Mouse (Mus musculus) embryonic facial prominence, embryonic 14.5 days (tissue): ENCODE results near the gene Tmem198. TPM values are rescaled to one million over a fixed set of nuclear protein-coding genes. Genes with fewer than 3 reads are reported as not detected.

Experiments
- ATAC-seq: fragments of 200-750 bp; cut with Nextera tagmentation; 2 replicates; pipeline ENCODE4 v1.8.0; 2017; ENCODE audit warnings: low read depth, moderate number of reproducible peaks, moderate TSS enrichment
- DNase-seq: peaks from one replicate; pipeline ENCODE4 v3.0.0-alpha.2; 2015; ENCODE audit warnings: low spot score
- H3K27ac ChIP-seq: fragments of 300-500 bp; sonication (generic); replicated peaks from 2 replicates; pipeline ENCODE4 v1.5.1; 2014; ENCODE audit warnings: low read depth, mild to moderate bottlenecking, low read length, moderate library complexity
- H3K27me3 ChIP-seq: fragments of 300-500 bp; sonication (generic); replicated peaks from 2 replicates; pipeline ENCODE4 v1.6.1; 2014; ENCODE audit warnings: low read length; ENCODE audit not compliant: control insufficient read depth, insufficient read depth
- H3K36me3 ChIP-seq: fragments of 300-500 bp; sonication (generic); 2 replicates; pipeline ENCODE4 v1.6.1; 2014; ENCODE audit warnings: low read length, mixed read lengths; ENCODE audit not compliant: control insufficient read depth, insufficient read depth
- H3K4me1 ChIP-seq: fragments of 300-500 bp; sonication (generic); 2 replicates; pipeline ENCODE4 v1.6.1; 2014; ENCODE audit warnings: antibody characterized with exemption, low read length; ENCODE audit not compliant: control insufficient read depth, insufficient read depth
- H3K4me2 ChIP-seq: fragments of 300-500 bp; sonication (generic); 2 replicates; pipeline ENCODE4 v1.6.1; 2014; ENCODE audit warnings: low read depth, mild to moderate bottlenecking, low read length, moderate library complexity, mixed read lengths
- H3K4me3 ChIP-seq: fragments of 300-500 bp; sonication (generic); 2 replicates; pipeline ENCODE4 v1.5.1; 2014; ENCODE audit warnings: low read depth, mild to moderate bottlenecking, low read length
- H3K9ac ChIP-seq: fragments of 300-500 bp; sonication (generic); 2 replicates; pipeline ENCODE4 v1.6.1; 2014; ENCODE audit warnings: low read depth, mild to moderate bottlenecking, low read length, moderate library complexity, mixed read lengths
- H3K9me3 ChIP-seq: fragments of 300-500 bp; sonication (generic); 2 replicates; pipeline ENCODE4 v1.6.1; 2016; ENCODE audit warnings: low read length; ENCODE audit not compliant: control insufficient read depth
- WGBS: fragments of 180-500 bp; shearing (Covaris S2); extraction: QIAGEN DNeasy Blood & Tissue Kit; methylation state at CpG from one replicate; pipeline ENCODE4 v1.1.7; 2014; 5-methylcytosine and 5-hydroxymethylcytosine counted together
- polyA plus RNA-seq: library from polyadenylated mRNA; unstranded; fragments of >200 nt; fragmentation: Nextera tagmentation; extraction: Ambion mirVana; gene quantifications from 2 replicates; pipeline ENCODE4 v1.2.1, GENCODE M21; 2014

Gene Tmem198
- polyA plus RNA-seq, 1 experiment from 2014 or later = 1.3 TPM

DNA sequence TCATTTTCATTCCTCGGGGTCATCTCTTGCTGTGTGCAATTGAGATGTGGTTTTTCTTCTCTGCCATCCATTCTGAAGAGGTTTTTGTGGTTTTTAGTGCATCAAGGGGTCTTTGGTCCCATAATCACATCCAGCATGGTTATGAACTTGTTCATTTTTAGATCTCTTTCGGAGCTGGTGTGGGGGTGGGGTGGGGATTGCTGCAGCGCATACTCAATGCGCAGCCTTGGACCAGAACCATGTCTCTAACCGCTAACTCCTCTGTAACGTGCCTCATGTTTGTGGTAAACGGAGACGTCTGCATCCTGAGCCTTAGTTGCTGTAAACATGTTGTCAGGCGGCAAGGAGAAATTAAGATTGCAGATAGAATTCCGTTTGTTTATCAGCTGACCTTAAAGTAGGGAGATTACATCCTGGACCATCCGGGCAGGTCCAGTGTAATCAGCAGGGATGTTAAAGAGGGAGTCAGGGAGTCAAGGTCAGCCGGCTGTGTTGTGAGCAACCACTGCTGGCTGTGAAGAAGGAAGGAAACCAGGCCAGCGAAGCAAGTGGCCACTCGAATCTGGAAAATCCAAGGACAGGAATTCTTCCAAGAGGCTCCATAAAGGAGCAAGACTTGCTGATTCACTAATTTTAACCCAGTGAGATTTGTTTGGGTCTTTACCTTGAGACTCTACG lies 37.5 kb downstream of the Tmem198 start:
- no peaks in the 10 kb centered on the region for H3K36me3 ChIP-seq
- DNase-seq (peak; percentile 58), ATAC-seq (no peak)
- H3K27ac ChIP-seq = 0 out of 2 replicates have a peak overlapping the region, but pooled peaks have one; percentile 33
- H3K4me1 ChIP-seq = peaks cover 17% of the 10 kb centered on the region; the same call in 1 of the 2 replicates
- no peak overlapping the region for H3K9ac ChIP-seq
- WGBS = 59% methylated on average over 15 of the region's 15 CpGs
- no peaks in the 10 kb centered on the region for H3K9me3 ChIP-seq
- no peak overlapping the region for H3K4me2 ChIP-seq
- no peak overlapping the region for H3K4me3 ChIP-seq
- H3K27me3 ChIP-seq = no peaks in the 10 kb centered on the region

DNA sequence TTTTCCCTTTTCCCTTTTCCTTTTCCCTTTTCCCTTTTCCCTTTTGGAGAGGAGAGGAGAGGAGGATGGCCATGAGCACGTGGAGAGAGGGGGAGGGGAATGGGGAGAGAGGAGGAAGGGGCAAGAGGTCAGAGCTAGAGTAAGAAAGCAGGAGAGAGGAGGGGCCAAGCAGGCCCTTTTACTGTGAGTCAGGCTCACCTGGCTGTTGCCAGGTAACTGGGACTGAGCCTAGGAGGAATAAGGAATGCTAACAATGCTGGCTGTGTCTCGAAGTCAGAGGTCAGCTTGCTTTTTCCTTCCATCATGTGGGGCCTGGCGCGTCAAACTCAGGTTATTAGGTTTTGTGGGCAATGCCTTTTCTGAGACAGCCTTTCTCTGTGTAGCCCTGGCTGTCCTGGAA lies 38.7 kb downstream of the Tmem198 start:
- Histone ChIP-seq H3K9ac (no peak overlapping the region), H3K4me1 (peaks cover 25% of the 10 kb centered on the region), H3K36me3 (no peaks in the 10 kb centered on the region), H3K4me2 (no peak overlapping the region), H3K27me3 (no peaks in the 10 kb centered on the region), H3K27ac (peak overlapping the region; percentile 55), H3K9me3 (no peaks in the 10 kb centered on the region), H3K4me3 (no peak overlapping the region)
- ATAC-seq (no peak), DNase-seq (no peak)
- 47% methylated on average over 4 of the region's 4 CpGs for WGBS

DNA sequence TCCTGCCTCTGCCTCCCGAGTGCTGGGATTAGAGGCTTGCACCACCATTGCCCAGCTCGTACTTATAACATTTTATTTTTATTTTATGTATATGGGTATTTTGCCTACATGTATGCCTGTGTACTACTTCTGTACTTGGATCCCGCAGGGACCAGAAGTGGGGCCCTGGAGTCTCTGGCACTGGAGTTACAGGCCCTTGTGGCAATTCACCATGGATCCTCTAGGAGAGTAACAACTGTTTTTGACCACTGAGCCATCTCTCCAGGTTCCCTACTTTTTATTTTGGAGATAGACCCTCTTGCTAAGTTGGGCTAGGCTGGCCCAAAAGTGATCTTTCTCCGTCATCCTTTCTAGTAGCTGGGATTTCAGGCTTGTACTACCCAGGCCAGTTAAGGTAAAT lies 39.1 kb downstream of the Tmem198 start:
- H3K4me1 ChIP-seq = peaks cover 25% of the 10 kb centered on the region
- H3K9me3 ChIP-seq = no peaks in the 10 kb centered on the region
- WGBS = 94% methylated on average over 4 of the region's 4 CpGs
- no peaks in the 10 kb centered on the region for H3K27me3 ChIP-seq
- no peak overlapping the region for H3K4me2 ChIP-seq
- H3K27ac ChIP-seq = peak overlapping the region; percentile 55
- DNase-seq (no peak), ATAC-seq (no peak)
- H3K36me3 ChIP-seq = no peaks in the 10 kb centered on the region
- no peak overlapping the region for H3K9ac ChIP-seq
- H3K4me3 ChIP-seq = no peak overlapping the region

DNA sequence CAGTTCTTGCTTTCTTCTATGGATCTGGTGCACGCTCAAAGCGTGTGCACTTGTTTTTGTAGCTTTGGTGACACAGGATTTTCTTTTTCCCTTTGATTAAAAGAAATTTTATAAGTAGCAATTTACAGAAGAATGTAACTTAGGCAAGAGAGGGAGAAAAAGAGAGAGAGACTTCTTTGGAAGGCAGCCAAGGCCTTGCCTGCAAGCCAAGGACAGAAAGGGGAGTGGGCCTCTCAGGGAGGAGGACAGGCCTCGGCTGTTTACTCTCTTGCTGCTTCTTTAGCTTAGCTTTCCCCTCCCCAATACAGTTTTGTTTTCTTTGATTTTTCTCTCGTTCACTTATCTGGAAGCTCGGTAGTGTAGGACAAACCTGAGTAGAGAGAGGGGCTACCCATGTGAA lies 40.2 kb downstream of the Tmem198 start:
- Histone ChIP-seq H3K9ac (no peak overlapping the region), H3K27ac (peak overlapping the region; percentile 98), H3K4me2 (no peak overlapping the region), H3K4me3 (no peak overlapping the region), H3K9me3 (no peaks in the 10 kb centered on the region), H3K36me3 (no peaks in the 10 kb centered on the region), H3K4me1 (peaks cover 25% of the 10 kb centered on the region), H3K27me3 (no peaks in the 10 kb centered on the region)
- peak; percentile 83 for DNase-seq
- ATAC-seq = no peak
- WGBS = 43% methylated on average over 5 of the region's 5 CpGs

DNA sequence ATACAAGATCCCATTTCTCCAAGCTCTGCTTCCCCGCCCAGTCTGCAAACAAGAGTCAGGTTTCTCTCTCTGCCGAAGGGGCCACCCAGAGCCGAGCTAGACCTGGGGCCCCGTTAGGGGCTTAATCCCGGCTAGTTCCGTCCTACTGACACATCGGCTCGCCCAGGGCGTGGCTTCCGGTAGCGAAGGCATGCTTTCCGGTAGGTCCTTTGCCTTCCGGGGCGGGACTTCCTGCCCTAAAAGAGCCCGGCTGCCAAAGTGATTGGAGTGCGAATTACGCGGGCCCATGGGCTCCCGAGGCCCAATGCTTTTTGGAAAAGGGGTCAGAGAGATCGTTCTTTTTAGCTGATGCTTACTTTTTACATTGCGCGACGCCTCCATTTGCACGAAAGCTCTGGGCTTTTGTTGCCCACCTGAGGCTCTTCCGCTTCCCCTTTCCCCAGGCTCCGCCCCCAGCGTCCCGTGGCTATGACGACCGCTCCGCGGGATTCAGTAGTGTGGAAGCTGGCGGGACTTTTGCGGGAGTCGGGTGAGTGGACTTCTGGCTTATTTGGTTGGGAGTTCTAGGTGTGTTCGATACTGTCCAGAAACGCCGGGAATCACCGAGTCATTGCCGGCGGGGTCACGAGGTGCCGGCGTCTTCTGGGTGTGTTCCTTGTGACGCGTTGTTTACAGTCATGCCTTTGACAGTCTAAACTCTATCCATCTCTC lies 42.1 kb downstream of the Tmem198 start, which contains the start of gene Stk11ip:
Gene Stk11ip (plus strand): TSS at position 209 of the 711 bp plus-strand sequence.
- no peaks in the 10 kb centered on the region for H3K9me3 ChIP-seq
- H3K4me1 ChIP-seq = peaks cover 25% of the 10 kb centered on the region
- H3K4me3 ChIP-seq = peak within 1 kb of the TSS; percentile 66
- DNase-seq = peak; percentile 100
- no peaks in the 10 kb centered on the region for H3K27me3 ChIP-seq
- H3K9ac ChIP-seq = peak within 1 kb of the TSS; percentile 66
- peak within 1 kb of the TSS; percentile 98 for H3K27ac ChIP-seq
- peak within 1 kb of the TSS; percentile 80 for H3K4me2 ChIP-seq
- ATAC-seq = peak; percentile 99
- whole genome bisulfite sequencing = under 1% methylated on average over 46 of the region's 46 CpGs
- peaks cover 7% of the 10 kb centered on the region; the same call in 1 of the 2 replicates for H3K36me3 ChIP-seq

DNA sequence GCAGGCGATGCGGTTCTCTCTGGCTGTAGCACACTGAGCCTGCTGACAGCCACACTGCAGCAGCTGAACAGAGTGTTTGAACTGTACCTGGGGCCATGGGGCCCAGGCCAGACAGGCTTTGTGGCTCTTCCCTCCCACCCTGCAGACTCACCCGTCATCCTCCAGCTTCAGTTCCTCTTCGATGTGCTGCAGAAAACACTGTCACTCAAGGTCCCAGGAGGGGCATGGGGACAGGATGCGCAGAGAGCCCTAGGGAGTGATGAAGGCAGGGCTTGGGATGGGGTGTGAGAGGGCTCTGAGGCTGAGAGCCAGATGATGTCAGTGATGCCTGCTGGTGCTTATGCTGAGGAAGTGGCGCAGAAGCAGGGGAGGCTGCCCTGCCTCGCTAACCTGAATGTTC lies 45.3 kb downstream of the Tmem198 start:
- H3K9ac ChIP-seq = no peak overlapping the region
- 86% methylated on average over 7 of the region's 7 CpGs for WGBS

DNA sequence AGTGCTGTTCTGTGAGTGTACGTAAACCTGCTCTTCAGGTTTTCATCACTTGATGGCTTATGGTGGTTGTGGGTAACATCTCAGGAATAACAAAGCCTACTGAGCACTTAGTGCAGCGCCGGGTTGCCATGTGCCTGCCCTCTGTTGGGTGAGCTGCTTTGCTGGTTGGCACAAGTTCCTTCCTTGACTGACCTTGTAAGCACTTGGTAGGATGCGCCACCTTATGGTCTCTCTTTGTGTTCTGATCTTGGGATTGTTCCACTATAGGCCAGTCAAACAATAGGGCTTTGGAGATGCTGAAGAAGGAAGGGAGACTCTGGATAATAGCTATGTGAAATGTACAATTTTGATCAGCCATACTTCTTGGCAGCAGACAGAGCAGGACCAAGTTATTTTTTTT lies 51.2 kb downstream of the Tmem198 start:
- H3K9ac ChIP-seq = no peak overlapping the region
- H3K4me2 ChIP-seq = no peak overlapping the region
- no peaks in the 10 kb centered on the region for H3K4me1 ChIP-seq
- no peak for ATAC-seq
- H3K36me3 ChIP-seq = peaks cover 77% of the 10 kb centered on the region
- WGBS = 72% methylated on average over 4 of the region's 4 CpGs
- no peak overlapping the region for H3K27ac ChIP-seq
- no peak overlapping the region for H3K4me3 ChIP-seq
- no peaks in the 10 kb centered on the region for H3K9me3 ChIP-seq
- H3K27me3 ChIP-seq = no peaks in the 10 kb centered on the region
- DNase-seq = peak; percentile 50

More for the DNA sequence above, 45.3 kb downstream of the Tmem198 start:
- Histone ChIP-seq H3K27me3 (no peaks in the 10 kb centered on the region), H3K27ac (no peak overlapping the region), H3K36me3 (peaks cover 38% of the 10 kb centered on the region; the same call in 1 of the 2 replicates), H3K9me3 (no peaks in the 10 kb centered on the region), H3K4me2 (no peak overlapping the region), H3K4me3 (no peak overlapping the region), H3K4me1 (peaks cover 15% of the 10 kb centered on the region)
- DNase-seq (no peak), ATAC-seq (no peak)

DNA sequence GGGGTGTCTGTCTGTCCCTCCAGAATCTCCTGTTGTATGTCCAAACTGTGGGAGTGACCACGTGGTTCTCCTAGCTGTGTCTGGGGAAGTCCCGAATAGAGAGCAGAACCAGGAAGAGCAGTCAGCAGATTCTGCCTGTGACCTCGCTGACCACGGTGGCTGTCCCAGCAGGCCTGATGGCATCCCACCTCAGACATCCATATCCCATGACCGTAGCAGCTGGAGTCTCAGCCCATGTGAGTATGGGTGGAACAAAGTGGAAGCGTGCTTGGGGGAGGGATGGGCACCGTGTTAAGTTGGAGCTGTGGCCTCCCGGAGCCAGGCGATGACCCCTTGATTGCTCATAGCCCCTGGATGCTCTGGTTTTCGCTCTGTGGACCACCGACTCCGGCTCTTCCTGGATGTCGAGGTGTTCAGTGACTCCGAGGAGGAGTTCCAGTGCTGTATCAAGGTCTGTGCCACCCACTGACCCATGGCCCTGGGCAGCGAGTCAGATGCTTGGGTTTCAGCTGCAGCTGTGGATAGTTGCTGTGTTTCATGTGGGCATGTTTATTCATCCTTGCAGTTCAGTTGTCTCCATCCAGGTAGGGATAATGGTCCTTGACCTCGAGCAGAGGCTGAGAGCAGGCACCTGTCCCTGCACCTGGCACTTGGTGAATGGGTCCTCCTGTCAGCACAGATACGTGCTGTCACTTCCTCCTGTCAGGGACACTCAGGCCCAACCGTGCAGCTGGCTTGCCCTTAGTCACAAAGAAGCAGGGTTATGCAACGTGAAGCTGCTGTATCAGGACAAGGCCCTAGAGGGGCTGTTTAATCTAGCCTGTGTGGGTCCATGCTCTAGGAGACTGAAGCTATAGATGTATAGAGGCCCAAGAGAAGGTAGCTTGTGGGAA lies 53.2 kb downstream of the Tmem198 start:
- Histone ChIP-seq H3K4me2 (no peak overlapping the region), H3K9me3 (no peaks in the 10 kb centered on the region), H3K4me3 (no peak overlapping the region), H3K36me3 (peaks cover 75% of the 10 kb centered on the region), H3K4me1 (no peaks in the 10 kb centered on the region), H3K9ac (no peak overlapping the region), H3K27ac (no peak overlapping the region), H3K27me3 (no peaks in the 10 kb centered on the region)
- no peak for DNase-seq
- ATAC-seq = no peak
- WGBS = 83% methylated on average over 19 of the region's 19 CpGs
